Mouse (Mus musculus): ENCODE measurements around the gene B3gnt9. TPM values are rescaled to one million over a fixed set of nuclear protein-coding genes. Genes with fewer than 3 reads are reported as not detected.
A peak's percentile ranks its signal among the peaks of the same experiment; 100 is the strongest.
"Not testable (repeated sequence)": the region's sequence is repeated elsewhere in the genome, so short reads cannot be mapped to it uniquely, and the experiment has no call there.

Gene B3gnt9
- polyA plus RNA-seq, 1 experiment from 2014 or later: 3.6 TPM

DNA sequence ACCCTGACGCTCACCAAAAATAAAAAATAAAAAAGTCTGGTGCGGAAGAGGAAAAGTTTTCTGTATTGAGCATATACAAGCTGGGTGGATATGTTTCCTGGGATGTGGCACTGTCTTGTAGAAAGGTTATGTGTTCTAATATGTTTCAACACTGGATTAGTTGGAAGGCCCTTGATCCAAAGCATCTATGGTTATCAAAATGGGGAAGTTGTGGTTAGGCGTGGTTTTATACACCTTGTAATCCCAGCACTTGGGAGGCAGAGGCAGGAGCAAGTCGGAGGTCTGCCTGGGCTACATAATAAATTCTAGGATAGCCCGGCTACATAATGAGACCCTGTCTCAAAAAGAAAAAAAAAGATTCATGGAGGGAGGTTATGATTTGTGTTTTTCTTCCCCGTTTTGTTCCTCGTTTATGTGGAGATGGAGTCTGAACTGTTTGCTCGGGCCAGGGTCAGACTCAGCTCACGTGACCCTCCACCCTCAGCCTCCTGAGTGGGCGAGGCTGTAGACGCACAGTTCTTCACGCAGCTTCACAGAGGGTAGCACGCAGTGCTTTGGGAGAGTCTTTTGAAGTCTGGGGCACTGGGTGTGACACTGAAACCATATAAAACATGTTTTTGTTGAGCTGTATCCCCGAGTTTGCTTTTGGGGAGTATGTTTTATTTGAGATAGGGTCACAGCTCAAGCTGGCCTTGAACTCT, 17.4 kb downstream of the B3gnt9 start:
- no peak for DNase-seq (ENCODE audit: low spot score)
- ATAC-seq (ENCODE audit: insufficient read depth, low FRiP score, low TSS enrichment): no peak
- 93% methylated on average over 14 of the region's 14 CpGs for WGBS

GRCm38 (mm10) chr8:105235206-105235605, 19.7 kb downstream of the B3gnt9 start:
- H3K36me3 ChIP-seq (ENCODE audit: control insufficient read depth, insufficient read depth, low read length): peaks cover 6% of the 10 kb centered on the region
- WGBS: 79% methylated on average over 1 of the region's 1 CpGs
- H3K9ac ChIP-seq (ENCODE audit: low read length): no peak overlapping the region
- DNase-seq (ENCODE audit: low spot score): no peak
- H3K4me2 ChIP-seq (ENCODE audit: low read depth): no peak overlapping the region
- no peak for ATAC-seq (ENCODE audit: insufficient read depth, low FRiP score, low TSS enrichment)
- H3K27me3 ChIP-seq (ENCODE audit: control insufficient read depth, insufficient read depth, low read length): no peaks in the 10 kb centered on the region
- no peaks in the 10 kb centered on the region for H3K4me1 ChIP-seq (ENCODE audit: control insufficient read depth, insufficient read depth, low read length)
- no peak overlapping the region for H3K4me3 ChIP-seq (ENCODE audit: low read depth, low read length)
- H3K27ac ChIP-seq (ENCODE audit: low read depth, low read length): no peak overlapping the region
- H3K9me3 ChIP-seq (ENCODE audit: control insufficient read depth, low read length): no peaks in the 10 kb centered on the region

More for the DNA sequence above, 17.4 kb downstream of the B3gnt9 start:
- no peaks in the 10 kb centered on the region for H3K9me3 ChIP-seq (ENCODE audit: control insufficient read depth, low read length)
- no peaks in the 10 kb centered on the region for H3K4me1 ChIP-seq (ENCODE audit: control insufficient read depth, insufficient read depth, low read length)
- no peak overlapping the region for H3K27ac ChIP-seq (ENCODE audit: low read depth, low read length)
- H3K4me3 ChIP-seq (ENCODE audit: low read depth, low read length): no peak overlapping the region
- no peak overlapping the region for H3K9ac ChIP-seq (ENCODE audit: low read length)
- H3K27me3 ChIP-seq (ENCODE audit: control insufficient read depth, insufficient read depth, low read length): no peaks in the 10 kb centered on the region
- H3K36me3 ChIP-seq (ENCODE audit: control insufficient read depth, insufficient read depth, low read length): peaks cover 8% of the 10 kb centered on the region
- H3K4me2 ChIP-seq (ENCODE audit: low read depth): no peak overlapping the region

DNA sequence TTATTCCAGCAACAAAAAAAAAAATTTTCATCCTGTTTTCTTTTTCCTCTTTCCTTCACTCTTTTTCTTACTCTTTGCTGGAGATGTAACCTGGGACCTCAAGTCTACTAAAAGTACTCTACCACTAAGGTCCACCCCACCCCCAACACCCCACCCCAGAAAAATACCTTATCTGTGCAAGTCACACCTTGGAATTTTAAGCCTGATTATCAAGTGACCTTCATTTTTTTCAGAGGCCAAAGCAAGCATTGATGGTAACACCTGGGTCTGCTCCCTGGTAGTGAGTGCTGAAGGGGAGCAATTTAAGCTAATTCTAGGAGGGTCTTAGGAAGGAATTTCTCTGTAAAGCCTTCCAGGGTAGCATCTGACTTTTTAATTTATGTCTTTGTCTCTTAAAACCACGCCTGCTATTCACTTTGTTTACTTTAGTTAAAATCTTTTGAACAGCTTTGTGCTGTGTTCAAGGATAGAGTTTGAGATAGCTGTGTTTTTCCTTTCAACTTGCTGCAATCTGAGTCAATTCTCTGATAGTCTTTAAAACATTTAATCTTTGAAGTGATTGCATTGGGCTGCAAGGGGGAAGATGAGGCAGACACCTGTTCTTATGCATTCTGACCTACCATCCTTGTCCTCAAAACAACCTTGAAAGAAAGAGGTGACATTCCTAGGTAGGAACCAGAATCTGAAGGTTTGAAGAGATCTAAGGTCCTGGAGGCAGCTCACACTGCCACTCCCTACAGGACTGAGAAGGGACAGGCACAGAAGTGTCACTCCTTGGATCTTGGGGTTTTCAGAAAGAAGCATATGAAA, 21.6 kb downstream of the B3gnt9 start:
- Histone ChIP-seq H3K27ac (ENCODE audit: low read depth, low read length) (no peak overlapping the region), H3K9me3 (ENCODE audit: control insufficient read depth, low read length) (no peaks in the 10 kb centered on the region), H3K36me3 (ENCODE audit: control insufficient read depth, insufficient read depth, low read length) (no peaks in the 10 kb centered on the region; the same call in 1 of the 2 replicates), H3K4me2 (ENCODE audit: low read depth) (no peak overlapping the region), H3K9ac (ENCODE audit: low read length) (no peak overlapping the region), H3K4me3 (ENCODE audit: low read depth, low read length) (no peak overlapping the region), H3K27me3 (ENCODE audit: control insufficient read depth, insufficient read depth, low read length) (no peaks in the 10 kb centered on the region), H3K4me1 (ENCODE audit: control insufficient read depth, insufficient read depth, low read length) (no peaks in the 10 kb centered on the region)
- ATAC-seq (ENCODE audit: insufficient read depth, low FRiP score, low TSS enrichment): no peak
- WGBS: 54% methylated on average over 1 of the region's 1 CpGs
- no peak for DNase-seq (ENCODE audit: low spot score)

DNA sequence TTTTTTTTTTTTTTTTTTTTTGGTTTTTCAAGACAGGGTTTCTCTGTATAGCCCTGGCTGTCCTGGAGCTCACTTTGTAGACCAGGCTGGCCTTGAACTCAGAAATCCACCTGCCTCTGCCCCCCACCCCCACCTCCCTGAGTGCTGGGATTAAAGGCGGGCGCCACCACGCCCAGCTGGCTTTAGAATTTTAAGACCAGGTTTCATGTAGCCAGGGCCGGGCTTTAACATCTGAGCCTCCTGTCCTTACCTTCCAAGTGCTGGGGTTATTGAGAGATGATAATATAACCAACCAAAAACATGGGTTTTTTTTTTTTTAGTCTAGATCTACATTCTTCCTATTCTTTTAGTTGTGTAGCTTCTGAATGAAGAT, 22.6 kb downstream of the B3gnt9 start:
- not testable (repeated sequence) for DNase-seq (ENCODE audit: low spot score); H3K4me3 ChIP-seq (ENCODE audit: low read depth, low read length); H3K4me1 ChIP-seq (ENCODE audit: control insufficient read depth, insufficient read depth, low read length); H3K36me3 ChIP-seq (ENCODE audit: control insufficient read depth, insufficient read depth, low read length); H3K27me3 ChIP-seq (ENCODE audit: control insufficient read depth, insufficient read depth, low read length); H3K4me2 ChIP-seq (ENCODE audit: low read depth); H3K9me3 ChIP-seq (ENCODE audit: control insufficient read depth, low read length); ATAC-seq (ENCODE audit: insufficient read depth, low FRiP score, low TSS enrichment); H3K9ac ChIP-seq (ENCODE audit: low read length); H3K27ac ChIP-seq (ENCODE audit: low read depth, low read length)
- WGBS: 93% methylated on average over 4 of the region's 4 CpGs

- 86% methylated on average over 12 of the region's 12 CpGs for whole genome bisulfite sequencing
- Histone ChIP-seq H3K27ac (ENCODE audit: low read depth, low read length) (no peak overlapping the region), H3K36me3 (ENCODE audit: control insufficient read depth, insufficient read depth, low read length) (no peaks in the 10 kb centered on the region; the same call in 1 of the 2 replicates), H3K9ac (ENCODE audit: low read length) (no peak overlapping the region), H3K27me3 (ENCODE audit: control insufficient read depth, insufficient read depth, low read length) (no peaks in the 10 kb centered on the region), H3K4me1 (ENCODE audit: control insufficient read depth, insufficient read depth, low read length) (no peaks in the 10 kb centered on the region), H3K4me3 (ENCODE audit: low read depth, low read length) (no peak overlapping the region), H3K4me2 (ENCODE audit: low read depth) (no peak overlapping the region), H3K9me3 (ENCODE audit: control insufficient read depth, low read length) (no peaks in the 10 kb centered on the region)
- no peak for DNase-seq (ENCODE audit: low spot score)
- no peak for ATAC-seq (ENCODE audit: insufficient read depth, low FRiP score, low TSS enrichment)
Measured at GRCm38 (mm10) chr8:105231503-105232320, 23.2 kb downstream of the B3gnt9 start.

GRCm38 (mm10) chr8:105225917-105226316, 29.0 kb downstream of the B3gnt9 start:
- no peak for ATAC-seq (ENCODE audit: insufficient read depth, low FRiP score, low TSS enrichment)
- peak overlapping the region; percentile 94 for H3K4me3 ChIP-seq (ENCODE audit: low read depth, low read length)
- no peaks in the 10 kb centered on the region for H3K27me3 ChIP-seq (ENCODE audit: control insufficient read depth, insufficient read depth, low read length)
- no peak for DNase-seq (ENCODE audit: low spot score)
- H3K4me1 ChIP-seq (ENCODE audit: control insufficient read depth, insufficient read depth, low read length): peaks cover 14% of the 10 kb centered on the region
- H3K9ac ChIP-seq (ENCODE audit: low read length): peak overlapping the region; percentile 88
- H3K36me3 ChIP-seq (ENCODE audit: control insufficient read depth, insufficient read depth, low read length): no peaks in the 10 kb centered on the region
- 30% methylated on average over 6 of the region's 6 CpGs for WGBS
- peak overlapping the region; percentile 68 for H3K4me2 ChIP-seq (ENCODE audit: low read depth)
- no peaks in the 10 kb centered on the region for H3K9me3 ChIP-seq (ENCODE audit: control insufficient read depth, low read length)
- H3K27ac ChIP-seq (ENCODE audit: low read depth, low read length): no peak overlapping the region

DNA sequence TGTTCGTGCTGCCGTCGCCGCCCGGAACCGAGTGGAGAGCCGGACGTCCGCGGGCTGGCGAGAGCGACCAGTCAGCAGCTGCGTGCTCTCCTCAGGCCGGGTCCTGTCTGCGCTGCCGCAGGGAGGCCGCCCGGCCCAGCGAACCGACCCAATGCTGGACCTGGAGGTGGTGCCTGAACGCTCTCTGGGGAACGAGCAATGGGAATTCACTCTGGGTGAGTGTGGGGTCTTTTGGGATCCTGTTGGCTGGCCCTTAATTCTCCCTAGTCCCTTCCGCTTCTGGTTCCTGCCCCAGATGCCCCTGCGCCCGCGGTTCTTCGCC, 29.7 kb downstream of the B3gnt9 start:
- Histone ChIP-seq H3K4me3 (ENCODE audit: low read depth, low read length) (peak overlapping the region; percentile 94), H3K36me3 (ENCODE audit: control insufficient read depth, insufficient read depth, low read length) (no peaks in the 10 kb centered on the region), H3K9me3 (ENCODE audit: control insufficient read depth, low read length) (no peaks in the 10 kb centered on the region), H3K4me1 (ENCODE audit: control insufficient read depth, insufficient read depth, low read length) (peaks cover 14% of the 10 kb centered on the region), H3K27ac (ENCODE audit: low read depth, low read length) (peak overlapping the region; percentile 69), H3K27me3 (ENCODE audit: control insufficient read depth, insufficient read depth, low read length) (no peaks in the 10 kb centered on the region), H3K9ac (ENCODE audit: low read length) (peak overlapping the region; percentile 88), H3K4me2 (ENCODE audit: low read depth) (peak overlapping the region; percentile 68)
- ATAC-seq (ENCODE audit: insufficient read depth, low FRiP score, low TSS enrichment) (no peak; the same call in 1 of the 2 replicates), DNase-seq (ENCODE audit: low spot score) (no peak)
- WGBS: under 1% methylated on average over 27 of the region's 27 CpGs

- H3K4me2 ChIP-seq (ENCODE audit: low read depth): peak within 1 kb of the TSS; percentile 68
- H3K4me3 ChIP-seq (ENCODE audit: low read depth, low read length): peak within 1 kb of the TSS; percentile 94
- no peaks in the 10 kb centered on the region for H3K27me3 ChIP-seq (ENCODE audit: control insufficient read depth, insufficient read depth, low read length)
- peak; percentile 97 for DNase-seq (ENCODE audit: low spot score)
- H3K4me1 ChIP-seq (ENCODE audit: control insufficient read depth, insufficient read depth, low read length): peaks cover 14% of the 10 kb centered on the region
- no peaks in the 10 kb centered on the region for H3K36me3 ChIP-seq (ENCODE audit: control insufficient read depth, insufficient read depth, low read length)
- H3K9me3 ChIP-seq (ENCODE audit: control insufficient read depth, low read length): no peaks in the 10 kb centered on the region
- peak within 1 kb of the TSS; percentile 69 for H3K27ac ChIP-seq (ENCODE audit: low read depth, low read length)
- 3% methylated on average over 34 of the region's 34 CpGs for WGBS
- peak; percentile 94 for ATAC-seq (ENCODE audit: insufficient read depth, low FRiP score, low TSS enrichment)
- H3K9ac ChIP-seq (ENCODE audit: low read length): peak within 1 kb of the TSS; percentile 88
Measured at GRCm38 (mm10) chr8:105224413-105225271, 30.3 kb downstream of the B3gnt9 start, which contains the start of gene D230025D16Rik. TSS of gene D230025D16Rik (plus strand) at chr8:105225145.
